Mouse (Mus musculus) left cerebral cortex, adult 6 months (tissue): ENCODE measurements around the gene Olfr95. TPM values are rescaled to one million over a fixed set of nuclear protein-coding genes. Genes with fewer than 3 reads are reported as not detected.

ENCODE experiments used
- long read RNA-seq, 2 experiments: library from polyadenylated mRNA; unstranded; transcript quantifications; one replicate each; pipeline ENCODE4 v2.0.0; 2019 to 2020
- polyA plus RNA-seq: library from polyadenylated mRNA; unstranded; fragments of <200 nt; fragmentation: Nextera tagmentation; gene quantifications from 2 replicates; pipeline ENCODE4 v1.2.3, GENCODE M21; 2021

The Olfr95 gene
- polyA plus RNA-seq, result not detected in 2 replicates
- long read RNA-seq, experiment 1, result 0 reads
- long read RNA-seq, experiment 2, result 0 reads

GRCm38 (mm10) chr17:37213018-37213417, at the start of gene Olfr95:
Gene Olfr95 (minus strand): TSS chr17:37213118.

DNA sequence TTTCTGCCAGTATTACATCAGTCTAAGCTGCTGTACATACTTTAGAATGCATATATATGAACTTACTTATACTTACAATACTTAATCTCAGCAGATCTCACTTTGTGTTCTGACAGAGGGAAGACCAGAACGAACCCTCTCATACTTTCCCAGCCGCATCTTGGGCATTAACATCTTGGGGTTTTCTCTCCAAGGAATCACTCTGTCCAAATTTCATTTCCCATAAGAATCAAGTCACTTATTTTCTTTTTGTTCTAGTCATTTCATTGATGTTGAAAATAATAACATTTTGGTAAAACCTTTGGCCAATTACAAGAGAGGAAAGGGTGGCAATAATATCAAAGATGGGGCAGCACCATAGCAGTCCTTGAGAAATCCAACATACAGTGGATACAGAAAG, 24.3 kb upstream of the Olfr95 start, which contains the start of gene Olfr97:
Olfr97 (minus strand) TSS at position 101 of the 400 bp plus-strand sequence.

GRCm38 (mm10) chr17:37219846-37220245, 6.9 kb upstream of the Olfr95 start, which contains the start of gene Olfr96:
Gene Olfr96 (plus strand): TSS chr17:37220146.

DNA sequence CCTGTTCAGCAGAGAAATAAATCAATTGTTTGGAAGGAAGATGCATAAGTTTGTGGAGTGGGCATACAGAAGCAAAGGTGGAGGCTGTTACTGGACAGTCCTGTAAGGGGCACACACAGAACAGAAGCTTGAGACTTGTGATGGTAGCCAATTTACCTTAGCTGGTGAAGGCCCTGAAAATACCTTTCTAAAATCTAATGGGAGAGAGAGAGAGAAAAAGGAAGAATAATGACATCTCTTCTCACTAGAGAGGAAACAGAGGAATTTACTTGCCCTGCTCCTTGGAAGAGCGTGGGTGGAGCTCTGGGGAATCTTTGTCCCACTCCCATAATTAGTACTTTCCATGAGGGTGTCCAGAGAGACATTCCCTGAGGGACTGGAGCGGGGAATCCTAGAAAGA, 12.0 kb downstream of the Olfr95 start, which contains the start of gene Olfr94:
Olfr94 (minus strand) TSS at position 101 of the 400 bp plus-strand sequence.

GRCm38 (mm10) chr17:37193656-37194055, 19.3 kb downstream of the Olfr95 start, which contains the start of gene Ubd:
Gene Ubd (plus strand): TSS chr17:37193892.

DNA sequence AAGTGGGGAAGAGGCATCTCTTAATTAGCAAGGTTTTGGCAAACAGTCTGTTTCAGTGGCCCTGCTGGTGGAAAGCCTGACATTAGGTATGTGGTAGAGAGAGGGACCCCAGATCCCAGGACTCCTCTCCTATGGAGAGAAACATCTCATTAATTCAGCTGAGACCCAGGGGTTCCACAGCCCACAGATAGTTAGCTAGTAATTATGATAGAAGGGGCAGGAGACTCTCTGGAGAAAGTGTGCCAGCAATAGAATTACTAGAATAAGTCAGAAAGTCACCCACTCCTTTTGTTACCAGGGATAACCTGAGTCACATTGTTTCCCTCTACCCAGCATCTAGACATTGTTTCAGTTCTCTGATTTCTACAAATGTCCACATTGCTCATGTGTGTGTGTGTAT, 51.5 kb downstream of the Olfr95 start, which contains the start of gene Olfr93:
Olfr93 (minus strand) TSS at position 101 of the 400 bp plus-strand sequence.

Other genes starting within 250 kb of the Olfr95 start
- 0.32 and 0.35 TPM in 2 replicates for gene 2410137M14Rik, start 231.9 kb downstream of the Olfr95 start, polyA plus RNA-seq
- 0.13 and 0.44 TPM in 2 replicates for gene H2-M5, start 223.6 kb downstream of the Olfr95 start, polyA plus RNA-seq
- 1.6 and 1.9 TPM in 2 replicates for gene Zfp57, start 212.0 kb downstream of the Olfr95 start, polyA plus RNA-seq
- 88.6 and 118 TPM in 2 replicates for gene Mog, start 189.7 kb downstream of the Olfr95 start, polyA plus RNA-seq
- gene Gabbr1, start 167.2 kb downstream of the Olfr95 start, polyA plus RNA-seq, result 57.4 and 138 TPM in 2 replicates
- gene Olfr90, start 124.6 kb downstream of the Olfr95 start, polyA plus RNA-seq, result not detected in 2 replicates
- gene Olfr91, start 114.8 kb downstream of the Olfr95 start, polyA plus RNA-seq, result not detected in 2 replicates
- gene Olfr92, start 93.0 kb downstream of the Olfr95 start, polyA plus RNA-seq, result not detected in 2 replicates
- not detected in 2 replicates for gene Olfr93, start 51.6 kb downstream of the Olfr95 start, polyA plus RNA-seq
- gene Ubd, start 19.2 kb downstream of the Olfr95 start, polyA plus RNA-seq, result not detected in 2 replicates
- not detected in 2 replicates for gene Olfr94, start 12.1 kb downstream of the Olfr95 start, polyA plus RNA-seq
- not detected in 2 replicates for gene Olfr96, start 7.0 kb upstream of the Olfr95 start, polyA plus RNA-seq
- not detected in 2 replicates for gene Olfr97, start 24.2 kb upstream of the Olfr95 start, polyA plus RNA-seq
- gene Olfr98, start 50.6 kb upstream of the Olfr95 start, polyA plus RNA-seq, result not detected in 2 replicates
- 4.9 and 5.0 TPM in 2 replicates for gene H2-M3, start 57.1 kb upstream of the Olfr95 start, polyA plus RNA-seq
- gene Olfr99, start 70.3 kb upstream of the Olfr95 start, polyA plus RNA-seq, result not detected in 2 replicates
- not detected in 2 replicates for gene Olfr101, start 91.2 kb upstream of the Olfr95 start, polyA plus RNA-seq
- gene Olfr102, start 103.9 kb upstream of the Olfr95 start, polyA plus RNA-seq, result not detected in 2 replicates
- gene Olfr103, start 126.6 kb upstream of the Olfr95 start, polyA plus RNA-seq, result not detected in 2 replicates
- gene Olfr104-ps, start 146.5 kb upstream of the Olfr95 start, polyA plus RNA-seq, result not detected in 2 replicates
- not detected in 2 replicates for gene Olfr105-ps, start 165.9 kb upstream of the Olfr95 start, polyA plus RNA-seq
- gene Olfr106-ps, start 177.3 kb upstream of the Olfr95 start, polyA plus RNA-seq, result not detected in 2 replicates
- not detected in 2 replicates for gene Olfr107, start 186.1 kb upstream of the Olfr95 start, polyA plus RNA-seq
- gene Olfr108, start 232.4 kb upstream of the Olfr95 start, polyA plus RNA-seq, result not detected in 2 replicates
- not detected in 2 replicates for gene Olfr109, start 245.8 kb upstream of the Olfr95 start, polyA plus RNA-seq